Mouse (Mus musculus): ENCODE results near the gene Calcoco2.
"Not testable (repeated sequence)": the region's sequence is repeated elsewhere in the genome, so short reads cannot be mapped to it uniquely, and the experiment has no call there.

GRCm38 (mm10) chr11:96110950-96111349, 814 bp downstream of the Calcoco2 start:
- peak; percentile 33 for TF ChIP-seq CTCF (IDR thresholded peaks at IDR 0.05; ENCODE audit: low read depth)
- not testable (repeated sequence) for TF ChIP-seq EP300 (optimal IDR thresholded peaks at IDR 0.05)
